Mouse (Mus musculus): ENCODE data around the gene Trappc10. TPM values are rescaled to one million over a fixed set of nuclear protein-coding genes. Genes with fewer than 3 reads are reported as not detected.

Trappc10 gene
- total RNA-seq, 2 experiments from 2014 or later = 86.7 to 88.6 TPM

- no peak for DNase-seq (ENCODE audit: extremely low spot score in 1 of 2, low spot score in 2 of 2)
- Histone ChIP-seq H3K4me3 (no peak overlapping the region), H3K27ac (no peak overlapping the region)
- intact Hi-C loops (cut with DNase I) = no loop called here
- no peak for TF ChIP-seq CTCF (IDR thresholded peaks at IDR 0.05)
Measured at GRCm38 (mm10) chr10:78148834-78149766, 95.3 kb downstream of the Trappc10 start.

DNA sequence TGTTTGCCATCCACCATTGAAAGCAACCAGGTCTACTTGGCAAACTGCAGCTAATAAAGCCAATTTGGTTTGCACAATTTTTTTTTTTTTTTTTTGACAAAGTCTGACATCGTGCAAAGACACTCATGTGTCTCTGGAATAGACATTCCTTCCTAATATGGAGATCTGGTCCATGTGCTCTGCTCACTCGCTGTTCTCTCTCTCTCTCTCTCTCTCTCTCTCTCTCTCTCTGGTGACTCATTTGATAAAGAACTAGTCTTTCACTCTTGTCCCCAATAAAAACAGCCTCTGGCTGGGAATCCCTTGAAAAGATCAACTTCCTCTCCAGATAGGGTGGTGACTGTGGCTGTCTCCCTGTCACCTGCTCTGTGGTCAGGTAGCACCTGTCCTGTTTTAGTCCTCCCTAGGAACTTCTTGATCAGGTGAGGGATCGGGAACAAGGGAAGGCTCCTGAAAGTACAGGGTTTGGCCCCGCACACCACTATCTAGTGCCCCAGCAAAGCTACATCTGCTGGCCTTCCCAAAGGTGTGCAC is 96.5 kb downstream of the Trappc10 start:
- intact Hi-C loops (cut with DNase I) = no loop called here
- Histone ChIP-seq H3K27ac (no peak overlapping the region), H3K4me3 (no peak overlapping the region)
- no peak for DNase-seq (ENCODE audit: extremely low spot score in 1 of 2, low spot score in 2 of 2)
- TF ChIP-seq CTCF (IDR thresholded peaks at IDR 0.05) = no peak

DNA sequence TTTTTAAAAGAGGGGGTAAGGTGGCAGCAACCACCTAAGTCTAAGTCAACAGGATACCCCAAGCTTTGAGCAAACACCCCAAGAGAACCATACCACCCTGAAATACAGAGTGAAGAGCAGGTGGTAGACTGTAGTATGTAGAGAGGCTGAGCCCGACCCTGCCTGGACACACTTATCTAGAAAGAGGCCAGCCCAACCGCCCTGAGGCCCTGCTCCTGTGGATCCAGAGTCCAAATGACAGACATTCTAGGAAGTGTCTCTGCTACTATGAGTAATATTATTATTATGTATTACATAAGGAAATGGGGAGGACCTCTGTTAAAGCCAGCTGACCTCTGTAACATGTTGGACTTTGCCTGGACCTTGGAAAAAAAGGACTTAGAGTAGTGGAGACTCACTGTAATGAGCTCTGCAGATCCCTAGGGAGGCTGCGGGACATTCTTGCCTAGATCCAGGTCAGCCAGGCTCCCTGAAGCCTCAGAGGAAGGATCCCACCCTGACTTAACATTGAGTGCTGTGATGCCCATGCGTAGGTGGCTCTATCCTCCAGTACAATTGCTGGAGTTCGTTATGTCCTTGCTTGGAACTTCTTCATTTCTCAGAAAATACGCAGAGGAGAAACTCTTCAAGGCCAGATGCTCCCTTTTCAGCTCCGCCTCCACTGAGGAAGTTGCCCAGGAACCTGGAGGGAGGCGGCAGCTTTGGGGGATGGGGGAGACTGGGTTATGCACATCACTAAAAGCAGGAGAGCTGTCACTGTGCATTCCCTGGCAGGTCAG is 100.5 kb downstream of the Trappc10 start:
- peak overlapping the region; percentile 34; the same call in 1 of the 2 replicates for H3K27ac ChIP-seq
- H3K4me3 ChIP-seq = no peak overlapping the region
- peak in 1 of 2 experiments; percentile 58 for DNase-seq (ENCODE audit: extremely low spot score in 1 of 2, low spot score in 2 of 2)
- intact Hi-C loops (cut with DNase I) = no loop called here
- TF ChIP-seq CTCF (IDR thresholded peaks at IDR 0.05) = no peak

DNA sequence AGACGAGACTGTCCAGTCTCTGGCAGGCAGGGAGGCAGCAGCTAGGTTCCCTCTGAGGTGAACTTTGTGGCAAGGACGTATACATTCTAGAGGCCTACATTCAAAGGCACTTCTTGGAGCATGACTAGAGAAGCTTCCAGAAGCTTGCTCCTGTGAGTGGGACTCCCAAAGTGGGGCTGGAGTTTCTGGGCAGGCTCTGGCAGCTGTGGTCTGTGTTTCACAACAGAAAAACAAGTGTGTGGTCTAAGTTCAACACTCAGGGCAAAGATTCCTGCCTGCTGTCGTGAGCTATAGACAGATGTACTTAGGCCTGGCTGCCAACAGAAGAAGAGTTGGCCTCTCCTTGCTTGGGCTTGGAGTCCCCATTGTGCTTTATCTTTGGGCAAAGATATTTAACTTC is 103.6 kb downstream of the Trappc10 start:
- DNase-seq (ENCODE audit: extremely low spot score in 1 of 2, low spot score in 2 of 2) = no peak
- intact Hi-C loops (cut with DNase I) = no loop called here
- TF ChIP-seq CTCF (IDR thresholded peaks at IDR 0.05) = no peak
- H3K4me3 ChIP-seq = no peak overlapping the region
- no peak overlapping the region for H3K27ac ChIP-seq

DNA sequence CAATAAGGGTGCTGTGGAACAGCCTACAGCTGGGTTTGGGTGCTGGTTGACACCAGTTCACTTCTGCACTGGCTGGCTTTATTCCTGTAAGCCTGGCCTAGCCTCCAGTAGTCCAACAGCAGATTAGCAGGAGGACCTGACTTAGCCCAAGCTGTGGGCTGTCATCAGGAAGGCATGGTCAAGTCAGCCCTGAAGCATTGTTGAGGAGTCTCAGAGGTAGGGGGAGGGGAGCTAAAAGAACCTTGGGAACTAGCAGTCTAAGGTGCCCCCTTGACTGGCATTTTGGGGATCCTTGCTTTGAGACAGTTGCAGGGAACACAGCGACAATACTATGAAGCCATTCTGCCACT is 104.2 kb downstream of the Trappc10 start:
- intact Hi-C loops (cut with DNase I) = no loop called here
- no peak for DNase-seq (ENCODE audit: extremely low spot score in 1 of 2, low spot score in 2 of 2)
- no peak overlapping the region for H3K4me3 ChIP-seq
- no peak overlapping the region for H3K27ac ChIP-seq
- no peak for TF ChIP-seq CTCF (IDR thresholded peaks at IDR 0.05)

GRCm38 (mm10) chr10:78139572-78140250 is 104.7 kb downstream of the Trappc10 start:
- no peak for DNase-seq (ENCODE audit: extremely low spot score in 1 of 2, low spot score in 2 of 2)
- no peak for TF ChIP-seq CTCF (IDR thresholded peaks at IDR 0.05)
- H3K4me3 ChIP-seq = no peak overlapping the region
- intact Hi-C loops (cut with DNase I) = no loop called here
- no peak overlapping the region for H3K27ac ChIP-seq

GRCm38 (mm10) chr10:78138812-78139523 is 105.5 kb downstream of the Trappc10 start:
- no peak for TF ChIP-seq CTCF (IDR thresholded peaks at IDR 0.05)
- intact Hi-C loops (cut with DNase I) = no loop called here
- Histone ChIP-seq H3K4me3 (no peak overlapping the region), H3K27ac (no peak overlapping the region)
- DNase-seq (ENCODE audit: extremely low spot score in 1 of 2, low spot score in 2 of 2) = no peak

GRCm38 (mm10) chr10:78137191-78137590 is 107.2 kb downstream of the Trappc10 start:
- Histone ChIP-seq H3K27ac (no peak overlapping the region), H3K4me3 (no peak overlapping the region)
- no peak for DNase-seq (ENCODE audit: extremely low spot score in 1 of 2, low spot score in 2 of 2)
- no peak for TF ChIP-seq CTCF (IDR thresholded peaks at IDR 0.05)
- intact Hi-C loops (cut with DNase I) = no loop called here

Other genes with a start within 250 kb of the Trappc10 start
- gene Pfkl, start 234.6 kb downstream of the Trappc10 start, total RNA-seq (2021) = 100 to 1,000 TPM; 141 to 149 TPM
- gene Dnmt3l, start 202.7 kb downstream of the Trappc10 start, total RNA-seq (2021) = under 1 TPM in 1 of 2 experiments, not detected in 1; 0.54 TPM
- under 1 TPM in 1 of 2 experiments, not detected in 1; 0.56 TPM for gene Aire, start 201.0 kb downstream of the Trappc10 start, total RNA-seq (2021)
- gene Icosl, start 175.3 kb downstream of the Trappc10 start, total RNA-seq (2021) = 1 to 10 TPM; 3.5 to 3.6 TPM
- gene D10Jhu81e, start 74.9 kb downstream of the Trappc10 start, total RNA-seq (2021) = 100 to 1,000 TPM; 104 TPM
- 10 to 100 TPM; 19.6 to 19.7 TPM for gene Pwp2, start 59.5 kb downstream of the Trappc10 start, total RNA-seq (2021)
- 100 to 1,000 TPM; 246 to 255 TPM for gene Agpat3, start 107.8 kb upstream of the Trappc10 start, total RNA-seq (2021)
- gene Rrp1, start 168.4 kb upstream of the Trappc10 start, total RNA-seq (2021) = 100 to 1,000 TPM; 339 to 348 TPM
- 10 to 100 TPM; 41.0 to 41.7 TPM for gene Cstb, start 181.0 kb upstream of the Trappc10 start, total RNA-seq (2021)
- 100 to 1,000 TPM; 114 to 118 TPM for gene Pdxk, start 220.3 kb upstream of the Trappc10 start, total RNA-seq (2021)

Data from left cerebral cortex, adult 2 months (tissue).